27 mouse cellular contexts compared by ENCODE assay signal in genomic region chrX:145485495-145485894, GRCm38 (mm10).
"Had no signal": no experiment of that assay in that cellular context is flagged by ENCODE, and none has a peak within 500 bp of the region (broad histone marks: within the 10 kb centered on the region; RNA-seq: fewer than 3 reads in every experiment).

No protein-coding gene starts in this region.

- H3K9me3 ChIP-seq: embryonic facial prominence, embryonic 10.5 days; embryonic facial prominence, embryonic 12.5 days; embryonic facial prominence, embryonic 13.5 days; embryonic facial prominence, embryonic 15.5 days; forebrain, embryonic 10.5 days; forebrain, embryonic 12.5 days; forebrain, embryonic 13.5 days; forebrain, embryonic 15.5 days had no signal

- H3K4me2 ChIP-seq: embryonic facial prominence, embryonic 12.5 days; embryonic facial prominence, embryonic 13.5 days; embryonic facial prominence, embryonic 15.5 days; forebrain, embryonic 12.5 days; forebrain, embryonic 13.5 days; forebrain, embryonic 15.5 days had no signal

- H3K36me3 ChIP-seq: embryonic facial prominence, embryonic 15.5 days; forebrain, embryonic 15.5 days had no signal

- H3K9ac ChIP-seq: embryonic facial prominence, embryonic 12.5 days; embryonic facial prominence, embryonic 13.5 days; embryonic facial prominence, embryonic 15.5 days; forebrain, embryonic 12.5 days; forebrain, embryonic 13.5 days; forebrain, embryonic 15.5 days; forebrain, postnatal 0 days had no signal

- ATAC-seq: forebrain, embryonic 13.5 days; forebrain, embryonic 14.5 days; forebrain, embryonic 15.5 days; forebrain, embryonic 16.5 days had no signal

- H3K27me3 ChIP-seq: embryonic facial prominence, embryonic 12.5 days; embryonic facial prominence, embryonic 15.5 days; forebrain, embryonic 12.5 days; forebrain, embryonic 13.5 days; forebrain, embryonic 15.5 days had no signal

- H3K27ac ChIP-seq: embryonic facial prominence, embryonic 10.5 days; embryonic facial prominence, embryonic 12.5 days; embryonic facial prominence, embryonic 13.5 days; embryonic facial prominence, embryonic 15.5 days; forebrain, embryonic 10.5 days; forebrain, embryonic 12.5 days; forebrain, embryonic 13.5 days; forebrain, embryonic 15.5 days; heart, adult 2 months had no signal

- DNase-seq: cerebellum, adult 2 months; cerebellum, adult 8-10 months; cerebellum, adult 9-10 months; cerebellum, adult 9-11 months; cerebellum, postnatal 25 days; cerebellum, postnatal 36 days; embryo, embryonic 11 days; forebrain, postnatal 0 days; gastrocnemius, adult 2 months; gastrocnemius, postnatal 10 days; gastrocnemius, postnatal 14 days; gastrocnemius, postnatal 25 days; gastrocnemius, postnatal 36 days; heart, adult 11 months; heart, adult 18-20 months; heart, adult 2 months had no signal

- H3K4me1 ChIP-seq: embryonic facial prominence, embryonic 10.5 days; embryonic facial prominence, embryonic 12.5 days; embryonic facial prominence, embryonic 13.5 days; embryonic facial prominence, embryonic 15.5 days; forebrain, embryonic 10.5 days; forebrain, embryonic 12.5 days had no signal

- H3K4me3 ChIP-seq: embryonic facial prominence, embryonic 10.5 days; embryonic facial prominence, embryonic 12.5 days; embryonic facial prominence, embryonic 13.5 days; embryonic facial prominence, embryonic 15.5 days; erythroblast, embryonic 14.5 days; forebrain, embryonic 10.5 days; forebrain, embryonic 12.5 days; forebrain, embryonic 13.5 days; forebrain, embryonic 15.5 days; gastrocnemius, adult 2 months; heart, adult 2 months had no signal
